Mouse (Mus musculus): Measurements from ENCODE around the gene Dgka. TPM values are rescaled to one million over a fixed set of nuclear protein-coding genes. Genes with fewer than 3 reads are reported as not detected.
A peak's percentile ranks its signal among the peaks of the same experiment; 100 is the strongest.

Dgka gene
- polyA plus RNA-seq, 1 experiment from 2014 or later = 14.6 TPM

- peak within 1 kb of the TSS; percentile 99 for H3K27ac ChIP-seq (replicated peaks)
- TF ChIP-seq EP300 (optimal IDR thresholded peaks at IDR 0.05) = no peak
- no peak for TF ChIP-seq CTCF (IDR thresholded peaks at IDR 0.05; ENCODE audit: low read depth)
- H3K27me3 ChIP-seq (ENCODE audit: control insufficient read depth, insufficient read depth, low read length) = no peaks in the 10 kb centered on the region
- H3K4me2 ChIP-seq (replicated peaks; ENCODE audit: low read depth) = peak within 1 kb of the TSS; percentile 88
- peak within 1 kb of the TSS; percentile 93 for H3K4me3 ChIP-seq (ENCODE audit: low read depth, low read length)
- DNase-seq (ENCODE audit: low spot score) (peak; percentile 89), ATAC-seq (ENCODE audit: low FRiP score, low TSS enrichment) (peak; percentile 88)
- WGBS = under 1% methylated on average over 36 of the region's 36 CpGs
- H3K9ac ChIP-seq (ENCODE audit: low read length) = peak within 1 kb of the TSS; percentile 82
- H3K36me3 ChIP-seq (ENCODE audit: control insufficient read depth, insufficient read depth, low read length) = no peaks in the 10 kb centered on the region
- H3K9me3 ChIP-seq (ENCODE audit: control insufficient read depth, low read length) = no peaks in the 10 kb centered on the region
- no peaks in the 10 kb centered on the region; the same call in 1 of the 2 replicates for H3K4me1 ChIP-seq (replicated peaks; ENCODE audit: control insufficient read depth, insufficient read depth)
Measured at GRCm38 (mm10) chr10:128747646-128748251, 3.1 kb upstream of the Dgka start, which contains the start of gene Pym1. TSS of gene Pym1 (plus strand) at chr10:128747889.

GRCm38 (mm10) chr10:128746972-128747645 lies 2.5 kb upstream of the Dgka start:
- Histone ChIP-seq H3K27ac (replicated peaks) (peak overlapping the region; percentile 99), H3K27me3 (ENCODE audit: control insufficient read depth, insufficient read depth, low read length) (no peaks in the 10 kb centered on the region), H3K4me2 (replicated peaks; ENCODE audit: low read depth) (peak overlapping the region; percentile 88), H3K36me3 (ENCODE audit: control insufficient read depth, insufficient read depth, low read length) (no peaks in the 10 kb centered on the region), H3K9ac (ENCODE audit: low read length) (peak overlapping the region; percentile 82; the same call in 1 of the 2 replicates), H3K9me3 (ENCODE audit: control insufficient read depth, low read length) (no peaks in the 10 kb centered on the region), H3K4me1 (replicated peaks; ENCODE audit: control insufficient read depth, insufficient read depth) (no peaks in the 10 kb centered on the region; the same call in 1 of the 2 replicates), H3K4me3 (ENCODE audit: low read depth, low read length) (peak overlapping the region; percentile 93)
- ATAC-seq (ENCODE audit: low FRiP score, low TSS enrichment) (no peak), DNase-seq (ENCODE audit: low spot score) (no peak)
- WGBS = 22% methylated on average over 9 of the region's 9 CpGs
- TF ChIP-seq CTCF (IDR thresholded peaks at IDR 0.05; ENCODE audit: low read depth) = no peak
- no peak for TF ChIP-seq EP300 (optimal IDR thresholded peaks at IDR 0.05)

DNA sequence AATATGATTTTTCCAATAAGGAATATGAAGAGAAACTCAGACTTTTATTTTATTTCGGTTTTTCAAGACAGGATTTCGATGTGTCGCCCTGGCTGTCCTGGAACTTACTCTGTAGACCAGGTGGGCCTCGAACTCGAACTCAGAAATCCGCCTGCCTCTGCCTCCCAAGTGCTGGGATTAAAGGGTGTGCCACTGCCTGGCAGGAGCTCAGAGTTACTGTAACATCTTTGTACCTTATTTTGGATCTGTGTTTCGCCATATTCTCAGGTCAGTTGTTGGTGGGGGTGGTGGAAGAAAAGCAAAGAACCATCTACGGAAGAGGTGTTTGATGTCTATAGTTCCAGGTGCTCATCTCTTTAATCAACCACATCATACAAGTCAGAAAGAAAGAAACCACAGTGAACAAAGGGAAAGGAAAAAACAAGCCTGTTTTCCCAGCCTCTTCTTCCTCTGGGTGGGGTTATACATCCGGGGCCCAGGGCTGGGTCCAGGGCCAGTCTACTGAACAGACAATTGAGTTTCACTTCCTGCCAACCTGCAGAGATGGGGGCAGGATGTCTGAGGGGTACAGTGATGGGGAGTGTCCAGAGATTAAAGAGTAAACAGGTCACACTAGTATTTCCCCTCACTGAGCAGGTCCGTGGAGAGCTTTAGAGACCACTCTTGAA lies 1.4 kb upstream of the Dgka start:
- no peaks in the 10 kb centered on the region for H3K9me3 ChIP-seq (ENCODE audit: control insufficient read depth, low read length)
- no peak for ATAC-seq (ENCODE audit: low FRiP score, low TSS enrichment)
- DNase-seq (ENCODE audit: low spot score) = no peak
- no peaks in the 10 kb centered on the region for H3K27me3 ChIP-seq (ENCODE audit: control insufficient read depth, insufficient read depth, low read length)
- no peak overlapping the region for H3K4me3 ChIP-seq (ENCODE audit: low read depth, low read length)
- no peak overlapping the region for H3K9ac ChIP-seq (ENCODE audit: low read length)
- no peak overlapping the region for H3K4me2 ChIP-seq (replicated peaks; ENCODE audit: low read depth)
- 87% methylated on average over 10 of the region's 10 CpGs for WGBS
- no peak for TF ChIP-seq CTCF (IDR thresholded peaks at IDR 0.05; ENCODE audit: low read depth)
- no peak for TF ChIP-seq EP300 (optimal IDR thresholded peaks at IDR 0.05)
- H3K36me3 ChIP-seq (ENCODE audit: control insufficient read depth, insufficient read depth, low read length) = no peaks in the 10 kb centered on the region
- peak overlapping the region; percentile 45; the same call in 1 of the 2 replicates for H3K27ac ChIP-seq (replicated peaks)
- no peaks in the 10 kb centered on the region; the same call in 1 of the 2 replicates for H3K4me1 ChIP-seq (replicated peaks; ENCODE audit: control insufficient read depth, insufficient read depth)

- Histone ChIP-seq H3K9ac (ENCODE audit: low read length) (peak overlapping the region; percentile 88), H3K36me3 (ENCODE audit: control insufficient read depth, insufficient read depth, low read length) (no peaks in the 10 kb centered on the region), H3K27me3 (ENCODE audit: control insufficient read depth, insufficient read depth, low read length) (no peaks in the 10 kb centered on the region), H3K4me1 (replicated peaks; ENCODE audit: control insufficient read depth, insufficient read depth) (no peaks in the 10 kb centered on the region; the same call in 1 of the 2 replicates), H3K4me2 (replicated peaks; ENCODE audit: low read depth) (peak overlapping the region; percentile 90), H3K27ac (replicated peaks) (peak overlapping the region; percentile 92), H3K9me3 (ENCODE audit: control insufficient read depth, low read length) (no peaks in the 10 kb centered on the region), H3K4me3 (ENCODE audit: low read depth, low read length) (peak overlapping the region; percentile 74)
- TF ChIP-seq CTCF (IDR thresholded peaks at IDR 0.05; ENCODE audit: low read depth) (no peak), EP300 (optimal IDR thresholded peaks at IDR 0.05) (no peak)
- no peak for ATAC-seq (ENCODE audit: low FRiP score, low TSS enrichment)
- WGBS = 24% methylated on average over 8 of the region's 8 CpGs
- DNase-seq (ENCODE audit: low spot score) = no peak
Measured at GRCm38 (mm10) chr10:128744211-128744610, 444 bp downstream of the Dgka start.

GRCm38 (mm10) chr10:128743791-128744191 lies 864 bp downstream of the Dgka start:
- peak; percentile 70 for DNase-seq (ENCODE audit: low spot score)
- WGBS = under 1% methylated on average over 37 of the region's 37 CpGs
- H3K27ac ChIP-seq (replicated peaks) = peak overlapping the region; percentile 92

More at GRCm38 (mm10) chr10:128743791-128744191, 864 bp downstream of the Dgka start:
- peak overlapping the region; percentile 90 for H3K4me2 ChIP-seq (replicated peaks; ENCODE audit: low read depth)
- ATAC-seq (ENCODE audit: low FRiP score, low TSS enrichment) = peak; percentile 30
- peak overlapping the region; percentile 88 for H3K9ac ChIP-seq (ENCODE audit: low read length)
- H3K27me3 ChIP-seq (ENCODE audit: control insufficient read depth, insufficient read depth, low read length) = no peaks in the 10 kb centered on the region
- TF ChIP-seq EP300 (optimal IDR thresholded peaks at IDR 0.05) (no peak), CTCF (IDR thresholded peaks at IDR 0.05; ENCODE audit: low read depth) (no peak)
- no peaks in the 10 kb centered on the region for H3K36me3 ChIP-seq (ENCODE audit: control insufficient read depth, insufficient read depth, low read length)
- peak overlapping the region; percentile 74 for H3K4me3 ChIP-seq (ENCODE audit: low read depth, low read length)
- H3K4me1 ChIP-seq (replicated peaks; ENCODE audit: control insufficient read depth, insufficient read depth) = no peaks in the 10 kb centered on the region; the same call in 1 of the 2 replicates
- no peaks in the 10 kb centered on the region for H3K9me3 ChIP-seq (ENCODE audit: control insufficient read depth, low read length)
